Mouse (Mus musculus) WW6 (cell line): ENCODE measurements around the gene Wdr31.

Source experiments
- DNase-seq: peaks from one replicate; pipeline ENCODE4 v3.0.0-alpha.2; 2013; ENCODE audit warnings: low read depth, low spot score

The Wdr31 gene

GRCm38 (mm10) chr4:62470598-62471051 lies at the start of gene Wdr31:
Gene Wdr31, minus strand, starts transcription at chr4:62470896.
- peak; percentile 61 for DNase-seq

- DNase-seq: peak; percentile 57
Measured at GRCm38 (mm10) chr4:62519849-62520233, 49.1 kb upstream of the Wdr31 start, which contains the start of gene Alad. Gene Alad, minus strand, starts transcription at chr4:62519918.

GRCm38 (mm10) chr4:62519122-62519848 lies 48.6 kb upstream of the Wdr31 start:
- DNase-seq: peak; percentile 34

- DNase-seq: no peak
Measured at GRCm38 (mm10) chr4:62518416-62519121, 47.9 kb upstream of the Wdr31 start.

- DNase-seq: no peak
Measured at GRCm38 (mm10) chr4:62517538-62518415, 47.1 kb upstream of the Wdr31 start.

- no peak for DNase-seq
Measured at GRCm38 (mm10) chr4:62517046-62517445, 46.4 kb upstream of the Wdr31 start.

- no peak for DNase-seq
Measured at GRCm38 (mm10) chr4:62516579-62516978, 45.9 kb upstream of the Wdr31 start.

- DNase-seq: no peak
Measured at GRCm38 (mm10) chr4:62516079-62516478, 45.4 kb upstream of the Wdr31 start.

- DNase-seq: no peak
Measured at GRCm38 (mm10) chr4:62515490-62515889, 44.8 kb upstream of the Wdr31 start.

GRCm38 (mm10) chr4:62514995-62515394 lies 44.3 kb upstream of the Wdr31 start:
- DNase-seq: no peak

- DNase-seq: no peak
Measured at GRCm38 (mm10) chr4:62513998-62514506, 43.4 kb upstream of the Wdr31 start.

GRCm38 (mm10) chr4:62509946-62510345 lies 39.2 kb upstream of the Wdr31 start:
- DNase-seq: no peak

GRCm38 (mm10) chr4:62508839-62509238 lies 38.1 kb upstream of the Wdr31 start:
- DNase-seq: no peak

- no peak for DNase-seq
Measured at GRCm38 (mm10) chr4:62506798-62507197, 36.1 kb upstream of the Wdr31 start.

GRCm38 (mm10) chr4:62505991-62506390 lies 35.3 kb upstream of the Wdr31 start:
- DNase-seq: no peak

- no peak for DNase-seq
Measured at GRCm38 (mm10) chr4:62503374-62503970, 32.8 kb upstream of the Wdr31 start, which contains the start of gene Hdhd3. Gene Hdhd3, minus strand, starts transcription at chr4:62503467.

GRCm38 (mm10) chr4:62502969-62503368 lies 32.3 kb upstream of the Wdr31 start:
- DNase-seq: no peak

GRCm38 (mm10) chr4:62501964-62502732 lies 31.5 kb upstream of the Wdr31 start:
- peak; percentile 59 for DNase-seq

- DNase-seq: no peak
Measured at GRCm38 (mm10) chr4:62501534-62501933, 30.8 kb upstream of the Wdr31 start.

- DNase-seq: no peak
Measured at GRCm38 (mm10) chr4:62500799-62501198, 30.1 kb upstream of the Wdr31 start.
